In genomic region chr8:86876831-86877230, GRCm38 (mm10) we compare ENCODE assay signal across 14 mouse cellular contexts. TPM values are rescaled to one million over a fixed set of nuclear protein-coding genes. Genes with fewer than 3 reads are reported as not detected.
DNase-seq lines count a peak whose midpoint lies in the region; ATAC-seq and TF ChIP-seq lines count a peak whose summit lies in the region.
"Had no signal": no experiment of that assay in that cellular context is flagged by ENCODE, and none has a peak within 500 bp of the region (broad histone marks: within the 10 kb centered on the region; RNA-seq: fewer than 3 reads in every experiment).

No protein-coding gene starts in this region.

- H3K27me3 ChIP-seq in Patski: no peaks in the 10 kb centered on the region
- H3K27me3 ChIP-seq: forebrain, embryonic 12.5 days; heart, embryonic 15.5 days; neural tube, embryonic 13.5 days had no signal

- CTCF ChIA-PET in Patski (lab: Charles Lee): interaction anchor here (0.9 to 1.4 kb wide), 4 partner anchors 9 to 27 kb away, joined by 3 to 4 read pairs (median 3); no protein-coding TSS in a partner anchor

- intact Hi-C loops in heart, postnatal 36 days (cut with DNase I): no loop called here
- intact Hi-C loops in left cerebral cortex, postnatal 36 days (cut with DNase I): no loop called here

- ATAC-seq in Patski: peak; percentile 5
- ATAC-seq: activated CD4-positive, CD25-positive, alpha-beta regulatory T cell, adult 4 months had no signal

- POLR2A ChIA-PET in Patski (lab: Charles Lee): interaction anchor here (0.6 to 1.0 kb wide), 3 partner anchors 13 to 251 kb away, joined by 3 to 4 read pairs (median 3); no protein-coding TSS in a partner anchor

- peak; percentile 89 for DNase-seq in heart, adult 11 months
- no peak for DNase-seq in heart, postnatal 36 days
- DNase-seq in Patski (ENCODE audit: low read depth, low spot score): no peak
- peak; percentile 86 for DNase-seq in cerebellum, adult 9-10 months
- DNase-seq in kidney, postnatal 25 days: peak; percentile 51 to 77
- DNase-seq in left cerebral cortex, postnatal 36 days (ENCODE audit: low spot score in 2 of 2): no peak
- DNase-seq in adrenal gland, postnatal 14 days: no peak
- DNase-seq: heart, adult 18-20 months; lung, embryonic 14.5 days; thymus, postnatal 25 days had no signal

- TF ChIP-seq CTCF in Patski (IDR thresholded peaks at IDR 0.05): no peak

- in situ Hi-C loops in Patski (cut with MboI; ENCODE audit: low pct_unique_long_range_greater_than_20kb): no loop called here

RNA-seq across cellular contexts. Expression of gene N4bp1, which starts 8.2 kb away (rescaled TPM):
- total RNA-seq in heart, postnatal 36 days (2021): 10 to 100 TPM; 16.9 to 17.5 TPM
- polyA plus RNA-seq in Patski (2021): 35.2 TPM
- 10 to 100 TPM; 31.1 to 38.6 TPM for total RNA-seq in left cerebral cortex, postnatal 36 days (2021)
- 30.6 and 30.7 TPM in 2 replicates for total RNA-seq in adrenal gland, postnatal 14 days (2021)

Comparison
In these comparisons a context has a peak if more than half of its experiments do, and no peak if none do; other contexts are left out.
1. DNase-seq: peak in heart, adult 11 months (single experiment), cerebellum, adult 9-10 months (single experiment) and kidney, postnatal 25 days (2 of 2); none in heart, postnatal 36 days (0 of 2), Patski (single experiment), left cerebral cortex, postnatal 36 days (0 of 2) and adrenal gland, postnatal 14 days (single experiment).